Mouse (Mus musculus) liver, embryonic 12.5 days (tissue): ENCODE data around the gene Myh3. TPM values are rescaled to one million over a fixed set of nuclear protein-coding genes. Genes with fewer than 3 reads are reported as not detected.

Experiments used
- ATAC-seq: fragments of 200-750 bp; cut with Nextera tagmentation; 2 replicates; pipeline ENCODE4 v1.8.0; 2017; ENCODE audit warnings: moderate number of reproducible peaks, mild to moderate bottlenecking, moderate library complexity
- H3K27ac ChIP-seq: fragments of 300-500 bp; sonication (generic); 2 replicates; pipeline ENCODE4 v1.5.1; 2016; ENCODE audit warnings: mild to moderate bottlenecking
- H3K27me3 ChIP-seq: fragments of 300-500 bp; sonication (generic); replicated peaks from 2 replicates; pipeline ENCODE4 v1.6.1; 2016; ENCODE audit warnings: mild to moderate bottlenecking, moderate library complexity
- H3K36me3 ChIP-seq: fragments of 300-500 bp; sonication (generic); 2 replicates; pipeline ENCODE4 v1.6.1; 2016; ENCODE audit warnings: mild to moderate bottlenecking, moderate library complexity
- H3K4me1 ChIP-seq: fragments of 300-500 bp; sonication (generic); 2 replicates; pipeline ENCODE4 v1.6.1; 2016
- H3K4me2 ChIP-seq: fragments of 300-500 bp; sonication (generic); 2 replicates; pipeline ENCODE4 v1.6.1; 2016; ENCODE audit warnings: mild to moderate bottlenecking, moderate library complexity
- H3K4me3 ChIP-seq: fragments of 300-500 bp; sonication (generic); 2 replicates; pipeline ENCODE4 v1.5.1; 2016; ENCODE audit warnings: mild to moderate bottlenecking, moderate library complexity
- H3K9ac ChIP-seq: fragments of 300-500 bp; sonication (generic); 2 replicates; pipeline ENCODE4 v1.6.1; 2016; ENCODE audit warnings: mild to moderate bottlenecking, moderate library complexity
- H3K9me3 ChIP-seq: fragments of 300-500 bp; sonication (generic); replicated peaks from 2 replicates; pipeline ENCODE4 v1.6.1; 2016; ENCODE audit warnings: mild to moderate bottlenecking, moderate library complexity
- WGBS: fragments of 180-500 bp; shearing (Covaris S2); methylation state at CpG from one replicate; pipeline ENCODE4 v1.1.7; 2016; ENCODE audit not compliant: insufficient replicate concordance; 5-methylcytosine and 5-hydroxymethylcytosine counted together
- microRNA-seq: library from miRNA; unstranded; fragments of <30 nt; microRNA quantifications from one replicate; pipeline ENCODE4, GENCODE M21; 2017
- polyA plus RNA-seq: library from polyadenylated mRNA; unstranded; fragments of >200 nt; fragmentation: Nextera tagmentation; extraction: Ambion mirVana; gene quantifications from 2 replicates; pipeline ENCODE4 v1.2.1, GENCODE M21; 2016

The Myh3 gene
- polyA plus RNA-seq, 1 experiment from 2014 or later: 0.58 TPM

DNA sequence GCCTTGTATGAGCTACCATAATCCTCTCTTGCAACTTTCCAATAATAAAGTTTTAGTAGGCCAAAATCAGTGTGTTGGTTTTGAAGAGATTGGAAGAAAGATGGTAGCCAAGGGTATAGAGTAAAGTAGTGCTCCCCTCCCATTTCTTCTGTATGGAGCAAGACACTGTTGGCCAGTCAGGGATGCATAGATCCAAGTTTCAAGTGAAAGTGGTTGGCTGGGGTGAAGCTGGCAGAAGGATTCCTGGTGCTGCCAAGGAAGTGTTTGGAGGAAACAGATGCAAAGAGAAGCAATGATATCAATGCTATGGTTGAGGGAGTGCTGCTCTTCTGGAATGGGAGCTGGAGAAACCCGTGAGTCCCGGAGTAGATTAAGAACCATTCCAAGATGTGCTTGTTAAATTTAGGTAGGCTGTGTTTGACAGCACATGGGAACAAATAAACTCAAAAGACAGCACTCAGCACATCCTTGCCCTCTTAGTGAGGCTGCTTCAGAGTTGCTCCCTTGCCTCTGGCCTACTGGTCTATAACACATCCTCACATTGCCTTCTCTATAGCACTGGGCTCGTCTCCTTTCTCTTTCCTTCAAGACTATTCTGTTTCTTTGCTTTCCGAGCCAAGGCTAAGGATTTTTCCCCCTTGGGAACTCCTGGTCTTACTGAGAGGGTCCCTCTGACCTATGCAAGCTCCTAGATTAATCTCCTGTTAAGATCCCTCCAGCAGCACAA is 70.3 kb downstream of the Myh3 start:
- no peak for ATAC-seq
- Histone ChIP-seq H3K4me3 (no peak overlapping the region), H3K36me3 (no peaks in the 10 kb centered on the region), H3K4me2 (no peak overlapping the region), H3K27me3 (no peaks in the 10 kb centered on the region), H3K27ac (no peak overlapping the region), H3K9me3 (no peaks in the 10 kb centered on the region), H3K4me1 (no peaks in the 10 kb centered on the region), H3K9ac (no peak overlapping the region)
- WGBS: 72% methylated on average over 4 of the region's 4 CpGs

GRCm38 (mm10) chr11:67150237-67150636 is 72.1 kb downstream of the Myh3 start:
- H3K27ac ChIP-seq: no peak overlapping the region
- no peak overlapping the region for H3K4me2 ChIP-seq
- WGBS: 63% methylated on average over 2 of the region's 2 CpGs
- H3K27me3 ChIP-seq: no peaks in the 10 kb centered on the region
- no peak overlapping the region for H3K4me3 ChIP-seq
- no peaks in the 10 kb centered on the region for H3K4me1 ChIP-seq
- no peak overlapping the region for H3K9ac ChIP-seq
- ATAC-seq: no peak
- H3K36me3 ChIP-seq: no peaks in the 10 kb centered on the region
- no peaks in the 10 kb centered on the region for H3K9me3 ChIP-seq

DNA sequence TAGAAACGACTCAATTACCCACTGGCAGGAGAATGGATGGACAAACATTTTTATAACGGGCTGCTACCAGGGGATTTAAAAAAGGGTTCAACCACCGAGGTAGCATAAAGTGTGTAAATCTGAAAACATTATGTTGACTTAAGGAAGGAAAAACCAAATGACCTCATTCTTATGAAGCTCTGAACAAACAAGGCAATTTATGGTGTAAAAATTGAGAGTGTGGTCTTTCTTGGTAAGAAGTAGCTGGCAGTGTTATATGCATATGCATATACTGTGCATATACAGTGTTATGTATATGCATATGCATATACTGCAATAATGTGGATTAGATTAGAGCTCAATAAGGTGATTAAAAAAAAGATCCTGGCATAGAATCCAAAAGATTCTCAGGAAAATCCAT is 73.1 kb downstream of the Myh3 start:
- ATAC-seq: no peak
- no peaks in the 10 kb centered on the region for H3K9me3 ChIP-seq
- 64% methylated on average over 3 of the region's 3 CpGs for WGBS

More for the DNA sequence above, 73.1 kb downstream of the Myh3 start:
- Histone ChIP-seq H3K4me3 (no peak overlapping the region), H3K4me1 (no peaks in the 10 kb centered on the region), H3K27me3 (no peaks in the 10 kb centered on the region), H3K4me2 (no peak overlapping the region), H3K36me3 (no peaks in the 10 kb centered on the region), H3K27ac (no peak overlapping the region), H3K9ac (no peak overlapping the region)

Small RNA genes lying within 50 kb of the gene (microRNA-seq; reads per million reads assigned to microRNA genes)
- gene Mir6923: not detected

Other genes starting within 250 kb of the Myh3 start
- 0.05 and 0.11 TPM in 2 replicates for gene Pirt, start 166.3 kb upstream of the Myh3 start, polyA plus RNA-seq
- not detected in 2 replicates for gene Tmem238l, start 121.7 kb upstream of the Myh3 start, polyA plus RNA-seq
- gene Tmem220, start 53.1 kb upstream of the Myh3 start, polyA plus RNA-seq: 0.93 and 1.2 TPM in 2 replicates
- 11.9 and 14.5 TPM in 2 replicates for gene Adprm, start 25.7 kb upstream of the Myh3 start, polyA plus RNA-seq
- gene Sco1, start 25.6 kb upstream of the Myh3 start, polyA plus RNA-seq: 12.8 and 13.4 TPM in 2 replicates
- gene Myh2, start 92.7 kb downstream of the Myh3 start, polyA plus RNA-seq: not detected in 2 replicates
- 0.05 and 0.14 TPM in 2 replicates for gene Myh1, start 121.8 kb downstream of the Myh3 start, polyA plus RNA-seq
- not detected in 2 replicates for gene Myh4, start 159.7 kb downstream of the Myh3 start, polyA plus RNA-seq
- 0.15 and 0.37 TPM in 2 replicates for gene Myh8, start 198.8 kb downstream of the Myh3 start, polyA plus RNA-seq
- 0.10 TPM in 1 of 2 replicates, not detected in the other for gene Myh13, start 243.4 kb downstream of the Myh3 start, polyA plus RNA-seq